Mouse (Mus musculus) stomach, postnatal 0 days (tissue): ENCODE measurements around the gene Dctpp1. TPM values are rescaled to one million over a fixed set of nuclear protein-coding genes. Genes with fewer than 3 reads are reported as not detected.

Experiments used
- ATAC-seq: fragments of 200-750 bp; cut with Nextera tagmentation; 2 replicates; pipeline ENCODE4 v1.8.0; 2017; ENCODE audit not compliant: low FRiP score, low TSS enrichment
- DNase-seq: peaks from one replicate; pipeline ENCODE4 v3.0.0-alpha.2; 2016; ENCODE audit warnings: low spot score
- H3K27ac ChIP-seq: fragments of 300-500 bp; sonication (generic); replicated peaks from 2 replicates; pipeline ENCODE4 v1.5.1; 2014; ENCODE audit warnings: mild to moderate bottlenecking, control low read depth
- H3K27me3 ChIP-seq: fragments of 300-500 bp; sonication (generic); 2 replicates; pipeline ENCODE4 v1.6.1; 2014; ENCODE audit warnings: low read length; ENCODE audit not compliant: control insufficient read depth, insufficient read depth
- H3K36me3 ChIP-seq: fragments of 300-500 bp; sonication (generic); 2 replicates; pipeline ENCODE4 v1.6.1; 2014; ENCODE audit warnings: low read length, mixed read lengths; ENCODE audit not compliant: control insufficient read depth, insufficient read depth
- H3K4me1 ChIP-seq: fragments of 300-500 bp; sonication (generic); replicated peaks from 2 replicates; pipeline ENCODE4 v1.6.1; 2014; ENCODE audit warnings: antibody characterized with exemption; ENCODE audit not compliant: control insufficient read depth, insufficient read depth
- H3K4me2 ChIP-seq: fragments of 300-500 bp; sonication (generic); replicated peaks from 2 replicates; pipeline ENCODE4 v1.6.1; 2014; ENCODE audit warnings: low read depth, mild to moderate bottlenecking, control low read depth, moderate library complexity
- H3K4me3 ChIP-seq: fragments of 300-500 bp; sonication (generic); 2 replicates; pipeline ENCODE4 v1.5.1; 2014; ENCODE audit warnings: low read depth, low read length, control low read depth
- H3K9ac ChIP-seq: fragments of 300-500 bp; sonication (generic); 2 replicates; pipeline ENCODE4 v1.6.1; 2014; ENCODE audit warnings: mild to moderate bottlenecking, low read length, control low read depth, mixed read lengths
- H3K9me3 ChIP-seq: fragments of 300-500 bp; sonication (generic); 2 replicates; pipeline ENCODE4 v1.6.1; 2016; ENCODE audit warnings: low read length; ENCODE audit not compliant: control insufficient read depth
- CTCF ChIP-seq: IDR thresholded peaks from 2 replicates; pipeline ENCODE4 v1.5.1; 2016; ENCODE audit warnings: antibody characterized with exemption, low read depth, mild to moderate bottlenecking, moderate library complexity
- EP300 ChIP-seq: optimal IDR thresholded peaks from 2 replicates; pipeline ENCODE3; 2016; ENCODE audit warnings: antibody characterized with exemption
- WGBS: fragments of 180-500 bp; shearing (Covaris S2); extraction: QIAGEN DNeasy Blood & Tissue Kit; methylation state at CpG from one replicate; pipeline ENCODE4 v1.1.7; 2014; 5-methylcytosine and 5-hydroxymethylcytosine counted together
- polyA plus RNA-seq: library from polyadenylated mRNA; unstranded; fragments of >200 nt; fragmentation: Nextera tagmentation; extraction: Ambion mirVana; gene quantifications from 2 replicates; pipeline ENCODE4 v1.2.1, GENCODE M21; 2015

Dctpp1 gene
- polyA plus RNA-seq, 1 experiment from 2014 or later: 84.5 TPM

DNA sequence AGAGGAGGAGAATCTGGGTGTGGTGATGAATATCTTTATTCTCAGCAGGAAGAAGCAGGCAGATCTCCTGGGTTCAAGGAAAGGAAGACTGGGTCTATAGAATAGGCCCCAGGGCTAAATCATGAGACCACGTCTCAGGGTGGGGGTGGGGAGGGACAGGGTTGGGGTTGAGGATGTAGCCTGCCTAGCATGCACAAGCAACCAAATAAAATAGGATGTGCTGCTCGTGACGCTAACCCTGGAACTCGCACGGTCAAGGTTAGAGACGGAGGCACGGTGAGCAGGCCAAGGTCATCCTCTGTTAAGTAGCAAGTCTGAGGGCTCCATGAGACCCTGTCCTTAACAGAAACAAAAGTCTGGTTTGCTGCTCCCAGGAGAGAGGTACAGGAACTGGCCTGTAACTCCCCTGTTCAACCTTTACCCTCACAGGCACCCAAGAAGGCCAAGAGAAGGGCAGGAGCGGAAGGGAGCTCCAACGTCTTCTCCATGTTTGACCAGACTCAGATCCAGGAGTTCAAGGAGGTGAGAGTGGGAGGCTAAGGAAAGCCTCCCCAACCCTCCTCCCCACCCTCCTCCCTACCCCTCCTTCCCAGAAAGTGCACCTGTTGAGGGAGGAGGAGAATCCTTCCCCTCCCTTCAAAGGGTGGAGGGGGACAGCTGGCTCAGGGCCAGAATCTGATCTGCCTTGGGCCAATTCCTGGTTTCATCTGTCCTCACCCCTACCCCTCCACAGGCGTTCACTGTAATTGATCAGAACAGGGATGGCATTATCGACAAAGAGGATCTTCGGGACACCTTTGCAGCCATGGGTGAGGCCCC lies 47.9 kb downstream of the Dctpp1 start:
- WGBS: 91% methylated on average over 12 of the region's 12 CpGs

DNA sequence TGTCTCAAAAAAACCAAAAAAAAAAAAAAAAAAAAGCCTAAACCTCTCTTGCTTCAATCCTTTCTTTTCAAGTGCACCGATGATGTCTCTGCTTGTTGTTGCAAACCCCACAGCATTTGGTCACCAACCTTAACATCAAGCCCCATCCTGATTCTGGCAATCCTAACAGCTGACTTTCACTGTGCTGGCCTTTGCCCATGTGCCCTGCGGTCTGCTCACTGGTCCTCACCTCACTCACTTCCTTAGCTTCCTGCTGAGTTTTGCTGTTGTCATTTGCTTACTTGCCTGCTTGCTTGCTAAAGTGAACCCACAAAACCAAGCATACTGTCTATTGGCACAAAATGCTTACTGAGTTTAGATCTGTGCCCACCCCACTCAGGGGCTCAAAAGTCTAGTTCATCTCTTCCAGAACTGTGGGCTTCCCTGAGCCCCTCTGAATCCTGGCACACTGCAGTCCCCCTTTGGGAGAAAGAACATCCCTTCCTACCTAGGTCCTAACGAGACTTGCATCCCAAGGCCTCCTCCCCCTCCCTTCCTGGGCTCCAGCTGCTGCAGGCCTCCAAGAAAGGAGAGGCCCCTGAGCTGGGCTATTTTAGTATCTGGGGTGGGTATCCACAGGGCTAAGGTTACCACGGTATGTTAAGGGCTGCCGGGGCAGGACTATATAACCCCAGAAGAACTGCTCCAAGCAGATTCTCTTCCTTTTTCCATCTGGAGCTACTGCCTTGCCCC lies 49.3 kb downstream of the Dctpp1 start:
- H3K9ac ChIP-seq: no peak overlapping the region
- WGBS: 79% methylated on average over 5 of the region's 5 CpGs
- no peak overlapping the region for H3K4me2 ChIP-seq
- H3K4me3 ChIP-seq: no peak overlapping the region
- no peak for ATAC-seq
- no peaks in the 10 kb centered on the region for H3K27me3 ChIP-seq
- no peak overlapping the region for H3K27ac ChIP-seq
- no peaks in the 10 kb centered on the region for H3K9me3 ChIP-seq
- no peaks in the 10 kb centered on the region for H3K36me3 ChIP-seq
- DNase-seq: no peak
- no peak for TF ChIP-seq EP300
- no peak for TF ChIP-seq CTCF
- peaks cover 3% of the 10 kb centered on the region; the same call in 1 of the 2 replicates for H3K4me1 ChIP-seq

More for the DNA sequence above, 47.9 kb downstream of the Dctpp1 start:
- Histone ChIP-seq H3K27me3 (no peaks in the 10 kb centered on the region), H3K9me3 (no peaks in the 10 kb centered on the region), H3K4me3 (no peak overlapping the region), H3K36me3 (no peaks in the 10 kb centered on the region), H3K27ac (no peak overlapping the region), H3K9ac (no peak overlapping the region), H3K4me2 (no peak overlapping the region), H3K4me1 (no peaks in the 10 kb centered on the region)
- no peak for DNase-seq
- no peak for TF ChIP-seq CTCF
- TF ChIP-seq EP300: no peak
- ATAC-seq: no peak

DNA sequence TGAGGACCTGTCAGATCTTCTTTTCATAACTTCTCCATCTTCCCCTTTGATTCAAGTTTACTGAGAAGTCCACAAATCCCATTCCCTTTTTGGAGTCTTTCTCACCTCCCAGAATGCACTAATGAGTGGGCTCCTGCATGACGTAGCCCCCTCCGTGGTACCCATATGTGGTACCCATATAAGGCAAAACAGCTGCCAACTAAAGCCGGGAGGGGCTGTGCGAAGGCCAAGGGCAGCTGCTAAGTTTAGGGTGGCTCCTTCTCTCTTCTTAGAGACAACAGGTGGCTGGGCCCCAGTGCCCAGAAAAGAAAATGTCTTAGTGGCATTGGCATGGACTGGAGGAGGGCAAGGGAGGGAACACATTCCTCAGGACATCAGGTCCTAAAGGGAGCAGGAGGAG lies 50.2 kb downstream of the Dctpp1 start:
- ATAC-seq: no peak

DNA sequence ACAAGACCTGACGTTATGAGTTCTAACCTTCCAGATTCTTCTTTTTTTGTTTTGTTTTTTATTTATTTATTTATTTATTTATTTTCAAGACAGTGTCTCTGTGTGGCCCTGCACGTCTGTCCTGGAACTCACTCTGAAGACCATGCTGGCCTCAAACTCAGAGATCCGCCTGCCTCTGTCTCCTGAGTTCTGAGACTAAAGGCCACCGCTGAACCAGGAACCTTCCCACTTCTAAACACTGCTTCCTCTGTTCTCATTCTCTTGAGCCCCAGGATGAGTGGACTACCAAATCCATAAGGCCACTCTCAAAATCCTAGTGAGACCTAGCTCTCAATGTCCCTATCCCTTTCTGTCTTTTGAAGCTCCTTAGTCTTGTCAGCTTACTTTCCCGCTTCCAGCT lies 50.7 kb downstream of the Dctpp1 start:
- TF ChIP-seq CTCF (no peak), EP300 (no peak)
- Histone ChIP-seq H3K4me2 (no peak overlapping the region), H3K9me3 (no peaks in the 10 kb centered on the region), H3K27ac (no peak overlapping the region), H3K4me3 (no peak overlapping the region), H3K36me3 (no peaks in the 10 kb centered on the region), H3K4me1 (peaks cover 3% of the 10 kb centered on the region; the same call in 1 of the 2 replicates), H3K27me3 (no peaks in the 10 kb centered on the region), H3K9ac (no peak overlapping the region)
- no peak for DNase-seq
- ATAC-seq: no peak
- 77% methylated on average over 5 of the region's 5 CpGs for WGBS

More for the DNA sequence above, 50.2 kb downstream of the Dctpp1 start:
- no peak for DNase-seq
- no peak overlapping the region for H3K4me2 ChIP-seq
- no peak overlapping the region for H3K9ac ChIP-seq
- H3K9me3 ChIP-seq: no peaks in the 10 kb centered on the region
- TF ChIP-seq CTCF (no peak), EP300 (no peak)
- H3K4me3 ChIP-seq: no peak overlapping the region
- WGBS: 82% methylated on average over 4 of the region's 4 CpGs
- H3K27ac ChIP-seq: no peak overlapping the region
- no peaks in the 10 kb centered on the region for H3K36me3 ChIP-seq
- no peaks in the 10 kb centered on the region for H3K27me3 ChIP-seq
- H3K4me1 ChIP-seq: peaks cover 3% of the 10 kb centered on the region; the same call in 1 of the 2 replicates

DNA sequence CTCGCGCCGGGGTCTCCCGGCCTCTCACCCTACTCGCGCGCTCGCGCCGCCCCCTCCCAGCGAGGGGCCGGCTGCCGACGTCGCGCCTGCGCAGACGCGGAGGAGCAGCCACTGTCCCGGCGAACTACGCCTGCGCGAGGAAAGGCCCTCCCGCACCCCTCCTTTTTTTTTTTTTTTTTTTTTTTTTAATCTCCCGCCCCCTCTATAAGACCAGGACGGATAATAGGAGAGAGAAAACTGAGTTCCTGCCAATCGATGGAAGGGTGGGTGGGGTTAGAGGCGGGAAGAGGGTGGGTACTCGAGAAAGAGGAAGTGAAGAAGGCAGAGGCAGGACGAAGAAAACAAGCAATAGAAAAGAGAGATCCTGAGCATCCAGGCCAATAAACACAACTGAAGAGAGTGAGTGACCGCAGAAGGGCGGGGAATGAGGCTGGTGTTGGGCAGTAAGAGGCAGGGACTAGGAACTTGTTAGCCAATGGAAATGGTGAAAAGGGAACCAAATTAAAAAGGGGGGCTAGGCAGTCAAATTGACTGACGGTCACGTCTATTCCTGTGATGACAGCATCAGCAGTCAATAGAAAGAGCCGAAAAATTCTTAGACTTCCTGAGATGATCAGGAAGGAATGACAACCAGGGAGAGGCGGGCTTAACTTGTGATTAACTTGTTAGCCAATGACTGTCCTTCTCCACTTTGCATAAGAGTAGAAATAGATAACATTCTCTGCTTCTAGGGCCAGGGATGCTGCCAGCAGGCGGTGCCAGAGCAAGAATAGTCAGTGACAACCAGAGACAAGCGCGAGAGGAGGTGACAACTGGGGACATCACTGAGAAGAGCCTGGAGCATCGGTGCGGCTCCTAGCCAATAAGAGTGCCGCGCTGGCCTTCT lies 51.7 kb downstream of the Dctpp1 start, which contains the start of gene Mylpf:
Mylpf (plus strand) TSS at position 338 of the 886 bp plus-strand sequence.
- Histone ChIP-seq H3K27ac (peak within 1 kb of the TSS; percentile 91), H3K27me3 (no peaks in the 10 kb centered on the region), H3K4me2 (peak within 1 kb of the TSS; percentile 98), H3K36me3 (0 out of 2 replicates have a peak, but pooled peaks cover under 1% of the 10 kb centered on the region), H3K9ac (peak within 1 kb of the TSS; percentile 92), H3K4me3 (peak within 1 kb of the TSS; percentile 93), H3K9me3 (no peaks in the 10 kb centered on the region), H3K4me1 (peaks cover 3% of the 10 kb centered on the region; the same call in 1 of the 2 replicates)
- ATAC-seq: peak; percentile 96
- TF ChIP-seq CTCF (peak; percentile 75), EP300 (no peak)
- DNase-seq: peak; percentile 93
- WGBS: 0% methylated on average over 35 of the region's 44 CpGs
